In the genomic region with DNA sequence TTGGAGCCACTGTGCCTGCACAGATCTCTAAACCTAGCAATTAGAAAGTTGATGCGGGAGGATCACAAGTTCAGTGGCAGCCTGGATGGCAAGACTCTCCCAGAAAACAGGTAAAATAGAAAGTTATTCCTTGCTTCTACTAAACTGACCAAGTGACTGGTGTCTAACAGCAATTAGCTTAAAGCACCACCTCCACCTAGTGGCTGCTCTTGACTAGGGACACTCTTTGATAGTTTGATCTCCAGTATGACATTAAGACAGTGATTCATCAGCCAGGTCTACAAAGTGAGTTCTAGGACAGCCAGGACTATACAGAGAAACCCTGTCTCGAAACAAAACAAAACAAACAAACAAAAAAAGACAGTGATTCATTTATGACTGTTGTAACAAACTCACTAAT, we compare ENCODE assay signal across 8 mouse cellular contexts. TPM values are rescaled to one million over a fixed set of nuclear protein-coding genes. Genes with fewer than 3 reads are reported as not detected.
DNase-seq lines count a peak whose midpoint lies in the region; ATAC-seq and TF ChIP-seq lines count a peak whose summit lies in the region.

No protein-coding gene starts in this region.

- H3K4me2 ChIP-seq in liver, postnatal 0 days (ENCODE audit: low read depth, low read length) = no peak overlapping the region
- no peak overlapping the region for H3K4me2 ChIP-seq in liver, embryonic 11.5 days

- ATAC-seq in liver, postnatal 0 days = no peak
- no peak for ATAC-seq in liver, embryonic 11.5 days (replicated peaks; ENCODE audit: low FRiP score)
- ATAC-seq in megakaryocyte-erythroid progenitor cell, adult 5-6 weeks (replicated peaks; ENCODE audit: low FRiP score, low TSS enrichment, poor library complexity, severe bottlenecking) = 0 out of 2 replicates have a peak, but pooled peaks have one; percentile 64

- H3K9me3 ChIP-seq in liver, postnatal 0 days (ENCODE audit: low read length) = no peaks in the 10 kb centered on the region
- no peaks in the 10 kb centered on the region for H3K9me3 ChIP-seq in liver, embryonic 11.5 days (ENCODE audit: control insufficient read depth, low read length)

- no peak overlapping the region for H3K9ac ChIP-seq in liver, postnatal 0 days (replicated peaks)
- no peak overlapping the region for H3K9ac ChIP-seq in liver, embryonic 11.5 days (ENCODE audit: low read depth, low read length)

- WGBS in liver, postnatal 0 days (ENCODE audit: insufficient replicate concordance) = 33% methylated on average over 2 of the region's 2 CpGs
- 47% methylated on average over 2 of the region's 2 CpGs for WGBS in liver, embryonic 11.5 days
- WGBS in cerebellum, adult 2 months = 52% methylated on average over 2 of the region's 2 CpGs

- no peak overlapping the region for H3K27ac ChIP-seq in liver, postnatal 0 days (ENCODE audit: low read depth)
- H3K27ac ChIP-seq in liver, embryonic 11.5 days (ENCODE audit: low read depth, low read length) = no peak overlapping the region
- no peak overlapping the region for H3K27ac ChIP-seq in cerebellum, adult 2 months (ENCODE audit: insufficient read depth, low read length)

- TF ChIP-seq POLR2A in cerebellum, adult 2 months (IDR thresholded peaks at IDR 0.05; ENCODE audit: borderline replicate concordance, insufficient read depth, low read length) = no peak

- peaks cover 2% of the 10 kb centered on the region for H3K4me1 ChIP-seq in liver, postnatal 0 days (ENCODE audit: insufficient read depth)
- no peaks in the 10 kb centered on the region for H3K4me1 ChIP-seq in liver, embryonic 11.5 days (replicated peaks; ENCODE audit: control insufficient read depth, insufficient read depth, low read length)
- no peaks in the 10 kb centered on the region for H3K4me1 ChIP-seq in cerebellum, adult 2 months (ENCODE audit: control insufficient read depth, insufficient read depth, low read length)

- TF ChIP-seq CTCF in liver, postnatal 0 days (IDR thresholded peaks at IDR 0.05; ENCODE audit: low read depth) = peak; percentile 69
- TF ChIP-seq CTCF in cerebellum, adult 2 months (IDR thresholded peaks at IDR 0.05; ENCODE audit: borderline replicate concordance, insufficient read depth, low read depth, low read length) = no peak

- no peak for TF ChIP-seq EP300 in liver, postnatal 0 days (IDR thresholded peaks at IDR 0.05; ENCODE audit: low read depth)

- no peak overlapping the region for H3K4me3 ChIP-seq in liver, postnatal 0 days (ENCODE audit: low read depth, low read length)
- H3K4me3 ChIP-seq in liver, embryonic 11.5 days (ENCODE audit: low read depth, low read length) = no peak overlapping the region
- H3K4me3 ChIP-seq in cerebellum, adult 2 months (replicated peaks; ENCODE audit: insufficient read depth, low read depth, low read length) = no peak overlapping the region

- H3K27me3 ChIP-seq in liver, postnatal 0 days (ENCODE audit: insufficient read depth, low read length) = no peaks in the 10 kb centered on the region
- no peaks in the 10 kb centered on the region for H3K27me3 ChIP-seq in liver, embryonic 11.5 days (replicated peaks; ENCODE audit: control insufficient read depth, insufficient read depth, low read length)
- no peaks in the 10 kb centered on the region for H3K27me3 ChIP-seq in cerebellum, adult 2 months (ENCODE audit: control insufficient read depth, insufficient read depth, low read length)

- no peaks in the 10 kb centered on the region for H3K36me3 ChIP-seq in liver, postnatal 0 days (replicated peaks; ENCODE audit: insufficient read depth, low read length)
- no peaks in the 10 kb centered on the region for H3K36me3 ChIP-seq in liver, embryonic 11.5 days (ENCODE audit: control insufficient read depth, insufficient read depth, low read length)

- peak; percentile 64 for DNase-seq in embryo, embryonic 10 days (ENCODE audit: low spot score)
- DNase-seq in embryo, embryonic 9.5 days (ENCODE audit: extremely low spot score) = no peak
- DNase-seq in liver, postnatal 0 days = no peak
- no peak for DNase-seq in liver, embryonic 11.5 days (ENCODE audit: low spot score)
- DNase-seq in embryo, embryonic 11 days = peak; percentile 52
- no peak for DNase-seq in cerebellum, postnatal 36 days
- DNase-seq in cerebellum, adult 2 months = no peak

RNA-seq across cellular contexts. Expression of gene Arl1, which starts 5.3 kb away (rescaled TPM):
- polyA plus RNA-seq in liver, postnatal 0 days (2015; fragmentation: Nextera tagmentation; extraction: Ambion mirVana) = 89.1 and 89.4 TPM in 2 replicates
- 117 and 124 TPM in 2 replicates for polyA plus RNA-seq in liver, embryonic 11.5 days (2014; fragmentation: Nextera tagmentation; extraction: Ambion mirVana)
- 36.5 and 51.3 TPM in 2 replicates for total RNA-seq in megakaryocyte-erythroid progenitor cell, adult 5-6 weeks (2014; fragmentation: Nextera tagmentation)
- total RNA-seq in megakaryocyte-erythroid progenitor cell, adult 5-6 weeks (2017) = 89.4 and 91.0 TPM in 2 replicates
- 122 and 132 TPM in 2 replicates for polyA plus RNA-seq in cerebellum, adult 2 months (2012; rRNA removed)

RNA-seq across cellular contexts. Expression of gene Spic, which starts 40.5 kb away (rescaled TPM):
- polyA plus RNA-seq in liver, postnatal 0 days (2015; fragmentation: Nextera tagmentation; extraction: Ambion mirVana) = 16.5 and 19.2 TPM in 2 replicates
- 2.1 and 3.1 TPM in 2 replicates for polyA plus RNA-seq in liver, embryonic 11.5 days (2014; fragmentation: Nextera tagmentation; extraction: Ambion mirVana)
- total RNA-seq in megakaryocyte-erythroid progenitor cell, adult 5-6 weeks (2014; fragmentation: Nextera tagmentation) = 1.5 TPM in 1 of 2 replicates, not detected in the other
- total RNA-seq in megakaryocyte-erythroid progenitor cell, adult 5-6 weeks (2017) = 0.61 TPM in 1 of 2 replicates, not detected in the other
- 0.05 TPM in 2 replicates for polyA plus RNA-seq in cerebellum, adult 2 months (2012; rRNA removed)

Comparison
In these comparisons a context has a peak if more than half of its experiments do, and no peak if none do; other contexts are left out.
1. DNase-seq: peak in embryo, embryonic 10 days (single experiment) and embryo, embryonic 11 days (single experiment); none in embryo, embryonic 9.5 days (single experiment), liver, postnatal 0 days (single experiment), liver, embryonic 11.5 days (single experiment), cerebellum, postnatal 36 days (0 of 2) and cerebellum, adult 2 months (0 of 2).